Mouse (Mus musculus) spleen, adult 2 months (tissue): ENCODE results near the gene Nkain2.

ENCODE experiments used
- CTCF ChIP-seq: fragments of 200-500 bp; IDR thresholded peaks from 2 replicates; pipeline ENCODE4 v1.5.1; 2011; ENCODE audit warnings: mild to moderate bottlenecking, inconsistent platforms; ENCODE audit not compliant: insufficient read depth, insufficient read length, insufficient replicate concordance; ENCODE audit errors: extremely low read depth
- POLR2A ChIP-seq: fragments of 200-500 bp; IDR thresholded peaks from 2 replicates; pipeline ENCODE4 v1.6.1; 2011; ENCODE audit warnings: low read depth, low read length, inconsistent platforms

GRCm38 (mm10) chr10:31927657-31928056 is 962.6 kb downstream of the Nkain2 start:
- TF ChIP-seq POLR2A, result no peak
- TF ChIP-seq CTCF, result no peak
